Mouse (Mus musculus): Measurements from ENCODE around the gene Arntl. TPM values are rescaled to one million over a fixed set of nuclear protein-coding genes. Genes with fewer than 3 reads are reported as not detected.

Gene Arntl
- total and polyA plus RNA-seq, 3 experiments = 2.6 to 4.6 (median 3.3) TPM

GRCm38 (mm10) chr7:113175481-113175880 is 31.8 kb upstream of the Arntl start:
- dilution Hi-C loops (cut with MboI; ENCODE audit: extremely low pct_ligation_motif_present, extremely low pct_unique_long_range_greater_than_20kb, low sequenced_read_pairs) (no loop called here), in situ Hi-C loops (cut with MboI; ENCODE audit: low pct_ligation_motif_present, low pct_unique_long_range_greater_than_20kb, low sequenced_read_pairs) (no loop called here)
- no peak overlapping the region for H3K9ac ChIP-seq (ENCODE audit: insufficient read depth, low read depth)
- no peak for TF ChIP-seq CHD1 (IDR thresholded peaks at IDR 0.05; ENCODE audit: low read depth, low read length)
- TF ChIP-seq POLR2AphosphoS2 (IDR thresholded peaks at IDR 0.05; ENCODE audit: low read depth, low read length) = no peak
- TF ChIP-seq SMC3 (IDR thresholded peaks at IDR 0.05; ENCODE audit: low read depth, low read length) = no peak
- TF ChIP-seq USF1 (IDR thresholded peaks at IDR 0.05; ENCODE audit: low read depth, low read length) = no peak
- H3K4me3 ChIP-seq (replicated peaks in 1 of 3; ENCODE audit: low read depth in 2 of 3, low read length in 2 of 3, poor library complexity in 1 of 3) = no peak overlapping the region
- H3K27ac ChIP-seq (ENCODE audit: insufficient read depth, low read depth) = no peak overlapping the region
- H3K27me3 ChIP-seq (replicated peaks) = no peaks in the 10 kb centered on the region
- no peaks in the 10 kb centered on the region for H3K9me3 ChIP-seq (replicated peaks; ENCODE audit: low read length)
- DNase-seq (ENCODE audit: extremely low read depth) = no peak
- no peaks in the 10 kb centered on the region for H3K36me3 ChIP-seq (replicated peaks in 1 of 2; ENCODE audit: control insufficient read depth in 1 of 2, insufficient read depth in 1 of 2, low read length in 1 of 2)
- no peaks in the 10 kb centered on the region for H3K79me2 ChIP-seq (replicated peaks; ENCODE audit: control insufficient read depth, extremely low read depth, insufficient read depth, poor library complexity, severe bottlenecking)
- no peak overlapping the region for H3K4me2 ChIP-seq (ENCODE audit: insufficient read depth, low read depth, poor library complexity, severe bottlenecking)
- no peaks in the 10 kb centered on the region for H3K4me1 ChIP-seq (ENCODE audit: control insufficient read depth in 1 of 2, insufficient read depth in 2 of 2)

DNA sequence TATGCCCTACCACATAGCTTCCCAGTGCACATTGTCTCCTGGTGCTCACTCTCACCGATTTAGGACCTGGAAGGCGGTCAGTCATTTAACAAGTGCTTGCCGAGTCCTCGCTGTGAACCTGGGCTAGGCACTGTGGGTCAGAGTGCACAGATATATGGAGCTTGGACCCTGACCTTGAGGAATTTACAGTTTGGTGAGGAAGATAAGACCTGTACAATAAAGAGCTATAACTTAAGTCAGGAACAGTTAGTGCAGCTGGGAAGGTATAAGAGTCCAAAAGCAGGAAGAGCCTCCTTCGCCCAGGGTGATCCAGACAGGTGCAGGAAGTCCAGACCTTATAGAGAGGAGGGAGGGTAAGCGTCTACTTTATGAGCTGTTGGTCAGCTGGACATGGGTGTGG is 29.2 kb upstream of the Arntl start:
- Histone ChIP-seq H3K9ac (ENCODE audit: insufficient read depth, low read depth) (no peak overlapping the region), H3K4me2 (ENCODE audit: insufficient read depth, low read depth, poor library complexity, severe bottlenecking) (no peak overlapping the region), H3K4me3 (replicated peaks in 1 of 3; ENCODE audit: low read depth in 2 of 3, low read length in 2 of 3, poor library complexity in 1 of 3) (no peak overlapping the region), H3K79me2 (replicated peaks; ENCODE audit: control insufficient read depth, extremely low read depth, insufficient read depth, poor library complexity, severe bottlenecking) (no peaks in the 10 kb centered on the region), H3K4me1 (ENCODE audit: control insufficient read depth in 1 of 2, insufficient read depth in 2 of 2) (no peaks in the 10 kb centered on the region), H3K36me3 (replicated peaks in 1 of 2; ENCODE audit: control insufficient read depth in 1 of 2, insufficient read depth in 1 of 2, low read length in 1 of 2) (no peaks in the 10 kb centered on the region), H3K27ac (ENCODE audit: insufficient read depth, low read depth) (no peak overlapping the region), H3K9me3 (replicated peaks; ENCODE audit: low read length) (no peaks in the 10 kb centered on the region), H3K27me3 (replicated peaks) (no peaks in the 10 kb centered on the region)
- dilution Hi-C loops (cut with MboI; ENCODE audit: extremely low pct_ligation_motif_present, extremely low pct_unique_long_range_greater_than_20kb, low sequenced_read_pairs) = no loop called here
- TF ChIP-seq POLR2AphosphoS2 (IDR thresholded peaks at IDR 0.05; ENCODE audit: low read depth, low read length) = no peak
- TF ChIP-seq USF1 (IDR thresholded peaks at IDR 0.05; ENCODE audit: low read depth, low read length) = no peak
- TF ChIP-seq RCOR1 (conservative IDR thresholded peaks at IDR 0.05; ENCODE audit: low read depth, low read length) = no peak
- no peak for TF ChIP-seq CTCF (conservative IDR thresholded peaks at IDR 0.05 in 1 of 2, IDR thresholded peaks at IDR 0.05 in 1 of 2; ENCODE audit: low read depth in 2 of 2, low read length in 2 of 2)
- no peak for TF ChIP-seq PAX5 (IDR thresholded peaks at IDR 0.05; ENCODE audit: low read length)
- TF ChIP-seq SMC3 (IDR thresholded peaks at IDR 0.05; ENCODE audit: low read depth, low read length) = no peak
- no peak for TF ChIP-seq E2F4 (IDR thresholded peaks at IDR 0.05; ENCODE audit: insufficient replicate concordance, low read depth, low read length)
- TF ChIP-seq ZC3H11A (IDR thresholded peaks at IDR 0.05; ENCODE audit: low read depth, low read length) = no peak
- TF ChIP-seq ELF1 (IDR thresholded peaks at IDR 0.05; ENCODE audit: low read depth, low read length) = no peak
- no peak for TF ChIP-seq SIN3A (IDR thresholded peaks at IDR 0.05; ENCODE audit: low read length)
- no peak for TF ChIP-seq CHD2 (IDR thresholded peaks at IDR 0.05; ENCODE audit: low read length)
- no peak for TF ChIP-seq ZKSCAN1 (IDR thresholded peaks at IDR 0.05; ENCODE audit: borderline replicate concordance, low read depth, low read length)
- no peak for TF ChIP-seq MXI1 (IDR thresholded peaks at IDR 0.05; ENCODE audit: low read depth, low read length)
- TF ChIP-seq USF2 (conservative IDR thresholded peaks at IDR 0.05; ENCODE audit: low read depth, low read length) = no peak
- no peak for TF ChIP-seq MAFK (IDR thresholded peaks at IDR 0.05; ENCODE audit: insufficient replicate concordance, low read length)
- TF ChIP-seq MAZ (IDR thresholded peaks at IDR 0.05; ENCODE audit: low read depth, low read length) = no peak
- TF ChIP-seq MEF2A (IDR thresholded peaks at IDR 0.05; ENCODE audit: borderline replicate concordance, low read depth, low read length) = no peak
- DNase-seq (ENCODE audit: extremely low read depth) = no peak
- in situ Hi-C loops (cut with MboI; ENCODE audit: low pct_ligation_motif_present, low pct_unique_long_range_greater_than_20kb, low sequenced_read_pairs) = no loop called here
